Mouse (Mus musculus) small intestine, adult 2 months (tissue): Measurements from ENCODE around the gene Spag9.

Experiments used
- CTCF ChIP-seq: fragments of 200-500 bp; IDR thresholded peaks from 2 replicates; pipeline ENCODE4 v1.5.1; 2012; ENCODE audit warnings: low read depth, mild to moderate bottlenecking, control low read depth, inconsistent platforms, low read length, moderate library complexity, mixed read lengths; ENCODE audit not compliant: insufficient replicate concordance, insufficient read length; ENCODE audit errors: extremely low read depth
- POLR2A ChIP-seq: fragments of 200-500 bp; IDR thresholded peaks from 2 replicates; pipeline ENCODE4 v1.6.1; 2012; ENCODE audit warnings: low read depth, mild to moderate bottlenecking, control low read depth, inconsistent platforms, low read length, moderate library complexity

GRCm38 (mm10) chr11:94146733-94147485 lies 151.0 kb downstream of the Spag9 start:
- no peak for TF ChIP-seq CTCF
- TF ChIP-seq POLR2A, result no peak
